Mouse (Mus musculus) limb, embryonic 14.5 days (tissue): ENCODE measurements around the gene Snf8. TPM values are rescaled to one million over a fixed set of nuclear protein-coding genes. Genes with fewer than 3 reads are reported as not detected.

Experiments used
- ATAC-seq: fragments of 200-750 bp; cut with Nextera tagmentation; 2 replicates; pipeline ENCODE4 v1.8.0; 2017; ENCODE audit warnings: low read depth, moderate number of reproducible peaks, moderate TSS enrichment; ENCODE audit not compliant: low FRiP score
- DNase-seq: peaks from one replicate; pipeline ENCODE4 v3.0.0-alpha.2; 2015; ENCODE audit warnings: low spot score
- H3K27ac ChIP-seq: fragments of 300-500 bp; sonication (generic); replicated peaks from 2 replicates; pipeline ENCODE4 v1.5.1; 2014; ENCODE audit warnings: low read depth, mild to moderate bottlenecking, low read length, moderate library complexity, mixed read lengths
- H3K27me3 ChIP-seq: fragments of 300-500 bp; sonication (generic); 2 replicates; pipeline ENCODE4 v1.6.1; 2014; ENCODE audit warnings: low read length, mixed read lengths; ENCODE audit not compliant: control insufficient read depth, insufficient read depth
- H3K36me3 ChIP-seq: fragments of 300-500 bp; sonication (generic); 2 replicates; pipeline ENCODE4 v1.6.1; 2014; ENCODE audit warnings: mild to moderate bottlenecking, low read length, moderate library complexity, mixed read lengths; ENCODE audit not compliant: control insufficient read depth, insufficient read depth
- H3K4me1 ChIP-seq: fragments of 300-500 bp; sonication (generic); 2 replicates; pipeline ENCODE4 v1.6.1; 2014; ENCODE audit warnings: antibody characterized with exemption, low read length, mixed read lengths; ENCODE audit not compliant: control insufficient read depth, insufficient read depth
- H3K4me2 ChIP-seq: fragments of 300-500 bp; sonication (generic); replicated peaks from 2 replicates; pipeline ENCODE4 v1.6.1; 2014; ENCODE audit warnings: low read depth, mild to moderate bottlenecking, low read length, moderate library complexity; ENCODE audit not compliant: severe bottlenecking
- H3K4me3 ChIP-seq: fragments of 300-500 bp; sonication (generic); replicated peaks from 2 replicates; pipeline ENCODE4 v1.5.1; 2014; ENCODE audit warnings: low read length
- H3K9ac ChIP-seq: fragments of 300-500 bp; sonication (generic); 2 replicates; pipeline ENCODE4 v1.6.1; 2014; ENCODE audit warnings: mild to moderate bottlenecking, low read depth, low read length, moderate library complexity; ENCODE audit not compliant: severe bottlenecking
- H3K9me3 ChIP-seq: fragments of 300-500 bp; sonication (generic); 2 replicates; pipeline ENCODE4 v1.6.1; 2016; ENCODE audit warnings: low read length; ENCODE audit not compliant: control insufficient read depth
- POLR2A ChIP-seq: fragments of 200-500 bp; IDR thresholded peaks from 2 replicates; pipeline ENCODE4 v1.8.0; 2012; ENCODE audit warnings: inconsistent platforms, mild to moderate bottlenecking, moderate library complexity, borderline replicate concordance; ENCODE audit not compliant: insufficient read depth, insufficient read length; ENCODE audit errors: extremely low read depth
- WGBS: fragments of 180-500 bp; shearing (Covaris S2); extraction: QIAGEN DNeasy Blood & Tissue Kit; methylation state at CpG from one replicate; pipeline ENCODE4 v1.1.7; 2014; 5-methylcytosine and 5-hydroxymethylcytosine counted together
- polyA plus RNA-seq, 2 experiments: library from polyadenylated mRNA; depleted of rRNA in 1 of 2; stranded (reverse) in 1 of 2; unstranded in 1 of 2; fragments of >200 nt; fragmentation: Nextera tagmentation in 1 of 2; extraction: Ambion mirVana in 1 of 2; gene quantifications; 2 replicates each; pipeline versions ENCODE4 v1.2.1 to v1.2.3; 2012 to 2014

The Snf8 gene
- polyA plus RNA-seq, 2 experiments = 40.0 to 41.6 TPM

DNA sequence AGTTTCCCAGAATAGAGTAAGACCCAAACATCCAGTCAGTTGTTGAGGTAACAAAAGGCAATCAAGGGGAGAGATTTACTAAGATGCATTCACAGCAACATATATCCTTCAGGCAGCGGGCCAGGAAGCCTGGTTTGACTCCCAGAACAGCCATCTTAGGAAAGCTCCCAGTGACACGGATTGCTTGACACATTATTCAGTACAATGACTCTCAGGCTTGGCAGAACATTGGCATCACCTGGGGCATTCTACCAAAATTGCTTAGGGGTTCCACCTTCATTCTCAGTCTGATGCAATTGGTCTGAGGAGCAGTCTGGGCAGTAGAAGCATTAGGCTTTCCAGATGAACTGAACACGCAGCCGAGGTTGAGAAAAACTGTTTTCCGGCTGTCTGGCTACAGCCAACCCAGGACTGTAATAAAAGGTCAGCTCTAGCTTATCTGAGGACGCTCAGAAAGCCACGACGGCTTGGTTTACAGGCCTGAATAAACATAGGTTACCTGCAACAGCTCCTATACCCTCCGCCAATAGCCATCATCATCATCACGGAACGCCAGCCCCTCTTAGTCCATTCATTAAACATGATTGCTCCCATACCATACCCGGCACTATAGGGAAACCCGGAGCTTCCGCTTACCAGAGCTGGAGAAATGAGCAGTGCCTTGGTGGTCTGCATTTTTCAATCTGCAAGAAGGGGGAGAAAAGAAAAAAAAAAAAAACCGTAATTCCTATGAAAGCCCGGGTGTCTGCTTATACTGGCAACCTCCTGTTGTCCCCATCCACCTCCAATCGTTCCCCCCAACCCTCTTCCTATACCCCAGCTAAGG lies 39.9 kb downstream of the Snf8 start:
- DNase-seq (no peak), ATAC-seq (no peak)
- TF ChIP-seq POLR2A = no peak
- Histone ChIP-seq H3K4me3 (peak overlapping the region; percentile 65), H3K4me1 (peaks cover 10% of the 10 kb centered on the region; the same call in 1 of the 2 replicates), H3K36me3 (peaks cover 31% of the 10 kb centered on the region), H3K4me2 (peak overlapping the region; percentile 70), H3K9me3 (no peaks in the 10 kb centered on the region), H3K27me3 (no peaks in the 10 kb centered on the region), H3K9ac (peak overlapping the region; percentile 65), H3K27ac (no peak overlapping the region)
- 16% methylated on average over 17 of the region's 17 CpGs for WGBS

GRCm38 (mm10) chr11:96075177-96075508 lies 40.5 kb downstream of the Snf8 start:
- ATAC-seq (no peak), DNase-seq (no peak)
- peaks cover 26% of the 10 kb centered on the region for H3K36me3 ChIP-seq
- peak overlapping the region; percentile 65 for H3K4me3 ChIP-seq
- H3K9ac ChIP-seq = peak overlapping the region; percentile 65
- no peak for TF ChIP-seq POLR2A
- no peaks in the 10 kb centered on the region for H3K9me3 ChIP-seq
- H3K27ac ChIP-seq = no peak overlapping the region
- H3K27me3 ChIP-seq = no peaks in the 10 kb centered on the region
- H3K4me1 ChIP-seq = peaks cover 10% of the 10 kb centered on the region; the same call in 1 of the 2 replicates
- 0% methylated on average over 15 of the region's 15 CpGs for WGBS
- H3K4me2 ChIP-seq = peak overlapping the region; percentile 70

GRCm38 (mm10) chr11:96075509-96076220 lies 41.0 kb downstream of the Snf8 start, which contains the start of gene Atp5g1:
Gene Atp5g1 (minus strand): TSS chr11:96075670.
- WGBS = under 1% methylated on average over 37 of the region's 37 CpGs

GRCm38 (mm10) chr11:96076221-96077105 lies 41.8 kb downstream of the Snf8 start:
- TF ChIP-seq POLR2A = no peak

More at GRCm38 (mm10) chr11:96075509-96076220, 41.0 kb downstream of the Snf8 start, which contains the start of gene Atp5g1:
- ATAC-seq (peak; percentile 98), DNase-seq (peak; percentile 100)
- 0 out of 2 replicates have a peak, but pooled peaks have one; percentile 74 for TF ChIP-seq POLR2A
- Histone ChIP-seq H3K4me1 (peaks cover 10% of the 10 kb centered on the region; the same call in 1 of the 2 replicates), H3K36me3 (peaks cover 21% of the 10 kb centered on the region), H3K27me3 (no peaks in the 10 kb centered on the region), H3K4me2 (peak within 1 kb of the TSS; percentile 70), H3K4me3 (peak within 1 kb of the TSS; percentile 65), H3K9me3 (no peaks in the 10 kb centered on the region), H3K27ac (peak within 1 kb of the TSS; percentile 65), H3K9ac (peak within 1 kb of the TSS; percentile 65)

More at GRCm38 (mm10) chr11:96076221-96077105, 41.8 kb downstream of the Snf8 start:
- H3K4me1 ChIP-seq = peaks cover 10% of the 10 kb centered on the region; the same call in 1 of the 2 replicates
- H3K4me2 ChIP-seq = peak overlapping the region; percentile 59
- peak overlapping the region; percentile 42 for H3K9ac ChIP-seq
- no peaks in the 10 kb centered on the region for H3K9me3 ChIP-seq
- no peaks in the 10 kb centered on the region for H3K27me3 ChIP-seq
- H3K27ac ChIP-seq = peak overlapping the region; percentile 65
- WGBS = 64% methylated on average over 13 of the region's 13 CpGs
- no peak for ATAC-seq
- H3K36me3 ChIP-seq = peaks cover 14% of the 10 kb centered on the region
- H3K4me3 ChIP-seq = peak overlapping the region; percentile 65
- DNase-seq = no peak
